Mouse (Mus musculus) stomach, embryonic 15.5 days (tissue): ENCODE measurements around the gene Prkag1. TPM values are rescaled to one million over a fixed set of nuclear protein-coding genes. Genes with fewer than 3 reads are reported as not detected.

Experiments
- ATAC-seq: fragments of 200-750 bp; cut with Nextera tagmentation; 2 replicates; pipeline ENCODE4 v1.8.0; 2017; ENCODE audit warnings: low read depth, moderate number of reproducible peaks, moderate TSS enrichment; ENCODE audit not compliant: insufficient read depth, low FRiP score
- H3K27ac ChIP-seq: fragments of 300-500 bp; sonication (generic); 2 replicates; pipeline ENCODE4 v1.5.1; 2015; ENCODE audit warnings: mild to moderate bottlenecking, inconsistent platforms
- H3K27me3 ChIP-seq: fragments of 300-500 bp; sonication (generic); replicated peaks from 2 replicates; pipeline ENCODE4 v1.6.1; 2015; ENCODE audit warnings: inconsistent platforms
- H3K36me3 ChIP-seq: fragments of 300-500 bp; sonication (generic); 2 replicates; pipeline ENCODE4 v1.6.1; 2015; ENCODE audit warnings: inconsistent platforms
- H3K4me1 ChIP-seq: fragments of 300-500 bp; sonication (generic); 2 replicates; pipeline ENCODE4 v1.6.1; 2015; ENCODE audit warnings: inconsistent platforms
- H3K4me2 ChIP-seq: fragments of 300-500 bp; sonication (generic); 2 replicates; pipeline ENCODE4 v1.6.1; 2015; ENCODE audit warnings: mild to moderate bottlenecking, inconsistent platforms
- H3K4me3 ChIP-seq: fragments of 300-500 bp; sonication (generic); replicated peaks from 2 replicates; pipeline ENCODE4 v1.5.1; 2015; ENCODE audit warnings: inconsistent platforms
- H3K9ac ChIP-seq: fragments of 300-500 bp; sonication (generic); 2 replicates; pipeline ENCODE4 v1.6.1; 2015; ENCODE audit warnings: inconsistent platforms
- H3K9me3 ChIP-seq: fragments of 300-500 bp; sonication (generic); 2 replicates; pipeline ENCODE4 v1.6.1; 2016; ENCODE audit warnings: inconsistent platforms
- WGBS: fragments of 180-500 bp; shearing (Covaris S2); methylation state at CpG from one replicate; pipeline ENCODE4 v1.1.7; 2015; 5-methylcytosine and 5-hydroxymethylcytosine counted together
- polyA plus RNA-seq: library from polyadenylated mRNA; unstranded; fragments of >200 nt; fragmentation: Nextera tagmentation; extraction: Ambion mirVana; gene quantifications from 2 replicates; pipeline ENCODE4 v1.2.1, GENCODE M21; 2015

Prkag1 gene
- polyA plus RNA-seq, 1 experiment from 2014 or later, result 82.4 TPM

DNA sequence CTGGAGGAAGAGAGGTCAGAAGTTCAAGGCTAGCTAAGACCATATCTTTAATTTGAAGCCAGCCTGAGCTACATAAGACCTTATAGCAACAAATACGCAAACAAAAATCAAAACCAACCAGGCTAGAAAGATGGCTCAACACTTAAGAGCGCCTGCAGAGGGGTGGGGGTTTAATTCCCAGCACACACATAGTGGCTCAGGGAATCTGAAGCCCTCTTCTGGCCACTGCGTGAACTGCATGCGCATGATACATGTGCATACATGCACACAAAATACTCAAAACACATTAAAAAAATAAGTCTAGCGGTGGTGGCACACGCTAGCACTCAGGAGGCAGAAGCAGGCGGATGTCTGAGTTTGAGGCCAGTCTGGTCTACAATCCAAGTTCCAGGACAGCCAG lies 45.6 kb downstream of the Prkag1 start:
- no peak overlapping the region for H3K4me2 ChIP-seq
- ATAC-seq, result no peak
- H3K4me1 ChIP-seq, result peaks cover 13% of the 10 kb centered on the region; the same call in 1 of the 2 replicates
- H3K4me3 ChIP-seq, result no peak overlapping the region
- peaks cover 58% of the 10 kb centered on the region for H3K27me3 ChIP-seq
- no peak overlapping the region for H3K9ac ChIP-seq
- H3K27ac ChIP-seq, result no peak overlapping the region
- WGBS, result 42% methylated on average over 7 of the region's 7 CpGs
- H3K36me3 ChIP-seq, result no peaks in the 10 kb centered on the region
- no peaks in the 10 kb centered on the region for H3K9me3 ChIP-seq

DNA sequence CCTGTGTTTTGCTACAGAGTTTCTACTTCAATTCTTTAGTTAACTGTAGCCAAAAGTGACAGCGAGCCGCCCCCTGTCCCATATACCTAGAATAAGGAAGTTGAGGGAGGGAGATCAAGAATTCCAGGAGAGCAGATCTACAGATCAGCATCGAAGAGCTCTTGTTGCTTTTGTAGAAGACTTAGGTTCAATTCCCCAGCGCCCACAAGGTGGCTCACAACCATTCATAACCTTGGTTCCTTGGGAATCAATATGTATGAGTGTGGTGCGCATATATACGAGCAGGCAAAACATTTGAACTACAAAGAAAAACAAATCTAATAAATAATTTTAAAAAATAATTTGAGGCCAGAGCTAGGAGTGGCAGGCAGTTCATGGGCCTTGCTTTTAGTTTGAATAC lies 50.2 kb downstream of the Prkag1 start:
- Histone ChIP-seq H3K36me3 (no peaks in the 10 kb centered on the region), H3K4me2 (no peak overlapping the region), H3K27me3 (peaks cover 69% of the 10 kb centered on the region), H3K4me3 (no peak overlapping the region), H3K9ac (no peak overlapping the region), H3K27ac (no peak overlapping the region), H3K9me3 (no peaks in the 10 kb centered on the region), H3K4me1 (peaks cover 23% of the 10 kb centered on the region)
- 27% methylated on average over 6 of the region's 6 CpGs for WGBS
- no peak for ATAC-seq

DNA sequence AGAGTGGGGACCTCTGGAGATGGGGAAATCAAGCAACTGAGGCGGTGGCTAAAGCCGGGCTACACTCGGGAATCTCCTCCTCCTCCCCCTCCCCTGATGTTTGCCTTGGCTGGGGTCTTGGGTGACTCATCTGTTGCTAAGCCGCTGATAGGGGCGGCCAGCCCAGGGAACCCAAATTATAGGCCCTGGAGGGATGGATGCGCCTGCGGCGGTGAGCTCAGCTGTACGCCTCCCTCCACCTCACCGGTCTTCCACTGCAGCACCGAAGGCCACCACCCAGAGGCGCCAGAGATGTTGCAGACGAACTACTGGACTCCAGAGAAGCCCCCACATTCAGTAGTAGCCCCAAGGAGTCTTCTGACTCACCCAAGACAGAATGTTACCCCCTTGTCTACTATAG lies 50.7 kb downstream of the Prkag1 start:
- H3K27ac ChIP-seq, result no peak overlapping the region
- no peak for ATAC-seq
- no peak overlapping the region for H3K9ac ChIP-seq
- peaks cover 29% of the 10 kb centered on the region for H3K4me1 ChIP-seq
- peaks cover 74% of the 10 kb centered on the region for H3K27me3 ChIP-seq
- no peaks in the 10 kb centered on the region for H3K36me3 ChIP-seq
- H3K9me3 ChIP-seq, result no peaks in the 10 kb centered on the region
- 7% methylated on average over 13 of the region's 13 CpGs for WGBS
- no peak overlapping the region for H3K4me2 ChIP-seq
- H3K4me3 ChIP-seq, result no peak overlapping the region

DNA sequence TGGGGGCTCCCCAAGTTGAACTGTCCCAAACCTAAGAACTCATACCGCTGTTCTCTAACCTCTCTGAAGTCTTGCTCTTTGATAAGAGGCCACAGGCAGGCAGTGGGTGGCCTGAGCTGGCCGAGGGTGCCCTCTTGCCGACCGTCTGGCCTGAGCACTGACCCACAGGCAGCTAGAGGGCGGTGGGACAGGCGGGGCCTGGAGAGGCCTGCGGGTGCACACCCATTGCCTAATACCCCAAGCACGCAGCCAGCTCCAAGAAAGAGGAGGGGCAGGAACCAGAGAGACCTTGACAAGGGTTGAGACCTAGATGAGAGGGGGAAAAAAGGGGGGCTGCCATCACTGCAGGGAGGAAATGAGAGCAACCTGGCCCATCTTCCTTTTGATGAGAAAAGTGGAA lies 51.2 kb downstream of the Prkag1 start:
- Histone ChIP-seq H3K4me3 (no peak overlapping the region), H3K27ac (no peak overlapping the region), H3K4me1 (peaks cover 30% of the 10 kb centered on the region), H3K9ac (no peak overlapping the region), H3K4me2 (no peak overlapping the region), H3K27me3 (peaks cover 75% of the 10 kb centered on the region), H3K9me3 (no peaks in the 10 kb centered on the region), H3K36me3 (no peaks in the 10 kb centered on the region)
- WGBS, result 11% methylated on average over 8 of the region's 8 CpGs
- ATAC-seq, result no peak

DNA sequence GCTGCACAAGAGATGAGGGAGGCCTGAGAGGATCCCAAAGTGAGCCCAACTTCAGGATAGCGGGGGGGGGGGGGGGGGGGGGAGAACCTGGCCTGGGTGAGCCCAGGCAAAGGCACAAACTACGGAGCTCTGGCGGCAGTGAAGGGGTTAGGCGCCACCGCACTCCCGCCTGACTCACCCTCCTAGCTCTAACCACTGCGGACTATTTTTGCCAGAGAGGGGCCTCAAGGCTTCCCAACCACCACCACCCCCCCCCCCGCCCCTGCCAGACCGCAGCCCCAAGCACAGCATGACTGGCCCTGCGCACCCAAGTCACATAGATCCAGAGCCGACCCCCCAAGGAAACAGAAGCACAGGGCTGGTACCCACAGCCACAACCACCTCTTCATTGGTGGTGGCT lies 52.5 kb downstream of the Prkag1 start:
- ATAC-seq, result no peak
- 3% methylated on average over 11 of the region's 11 CpGs for WGBS
- peaks cover 88% of the 10 kb centered on the region for H3K27me3 ChIP-seq

DNA sequence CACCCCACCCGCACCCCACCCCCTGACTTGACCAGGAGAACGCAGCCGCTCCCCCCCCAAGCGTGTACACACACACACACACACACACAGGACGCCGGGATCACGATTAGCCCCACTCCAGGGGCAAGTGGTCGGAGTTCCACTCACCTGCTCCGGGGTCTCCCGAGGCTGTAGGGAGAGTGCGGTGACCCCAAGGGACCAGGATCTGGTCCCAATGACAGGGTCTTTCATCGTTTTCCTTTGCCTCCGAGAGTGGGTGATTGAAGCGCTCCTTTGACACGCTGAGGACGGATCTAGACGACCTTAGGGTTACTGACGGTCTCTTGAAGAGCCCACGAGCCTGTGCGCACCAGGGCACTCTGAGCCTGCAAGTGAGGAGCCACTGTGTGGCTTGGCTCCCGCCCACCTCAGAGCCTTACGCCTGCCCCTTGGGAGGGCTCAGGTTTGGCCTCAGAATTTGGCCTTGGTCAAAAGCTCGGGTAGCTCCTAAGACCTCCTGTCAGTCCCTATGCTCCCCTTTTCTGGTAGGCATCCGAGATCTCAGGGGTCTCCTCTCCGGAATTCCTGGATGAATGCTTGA lies 53.0 kb downstream of the Prkag1 start:
- whole genome bisulfite sequencing, result under 1% methylated on average over 25 of the region's 25 CpGs
- peaks cover 92% of the 10 kb centered on the region for H3K27me3 ChIP-seq
- ATAC-seq, result no peak
- peak overlapping the region; percentile 22 for H3K4me3 ChIP-seq
- H3K9ac ChIP-seq, result no peak overlapping the region
- no peak overlapping the region for H3K27ac ChIP-seq
- H3K9me3 ChIP-seq, result no peaks in the 10 kb centered on the region
- no peaks in the 10 kb centered on the region for H3K36me3 ChIP-seq
- H3K4me2 ChIP-seq, result peak overlapping the region; percentile 49
- peaks cover 36% of the 10 kb centered on the region for H3K4me1 ChIP-seq

More for the DNA sequence above, 52.5 kb downstream of the Prkag1 start:
- H3K4me3 ChIP-seq, result no peak overlapping the region
- H3K9me3 ChIP-seq, result no peaks in the 10 kb centered on the region
- no peak overlapping the region for H3K9ac ChIP-seq
- H3K27ac ChIP-seq, result no peak overlapping the region
- H3K4me2 ChIP-seq, result no peak overlapping the region
- H3K36me3 ChIP-seq, result no peaks in the 10 kb centered on the region
- peaks cover 34% of the 10 kb centered on the region for H3K4me1 ChIP-seq

DNA sequence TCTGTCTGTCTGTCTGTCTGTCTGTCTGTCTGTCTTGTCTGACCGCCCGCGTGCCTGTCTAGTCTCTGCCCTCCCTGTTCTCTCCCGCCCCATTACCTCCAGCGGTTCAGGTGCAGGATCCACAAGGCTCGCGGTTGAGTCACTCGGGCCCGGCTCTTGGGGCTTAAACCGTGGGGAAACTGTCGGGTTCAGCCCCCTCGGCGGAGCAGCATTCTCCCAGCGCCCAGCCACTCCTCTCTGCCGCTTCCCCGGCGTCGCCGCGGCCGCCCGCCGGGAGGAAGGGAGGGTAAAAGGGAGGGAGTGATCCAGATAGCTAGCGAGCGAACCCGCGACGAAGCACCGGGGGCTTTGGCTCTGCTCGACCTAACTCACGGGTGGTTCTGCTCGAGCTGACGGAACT lies 53.6 kb downstream of the Prkag1 start, which contains the start of gene Wnt10b:
TSS of gene Wnt10b (minus strand) at position 389 of the 400 bp plus-strand sequence.
- Histone ChIP-seq H3K9ac (no peak within 1 kb of the TSS), H3K36me3 (no peaks in the 10 kb centered on the region), H3K27ac (no peak within 1 kb of the TSS), H3K4me2 (peak within 1 kb of the TSS; percentile 52), H3K4me3 (peak within 1 kb of the TSS; percentile 22), H3K27me3 (peaks cover 97% of the 10 kb centered on the region), H3K9me3 (no peaks in the 10 kb centered on the region), H3K4me1 (peaks cover 39% of the 10 kb centered on the region)
- ATAC-seq, result no peak
- under 1% methylated on average over 33 of the region's 33 CpGs for WGBS

DNA sequence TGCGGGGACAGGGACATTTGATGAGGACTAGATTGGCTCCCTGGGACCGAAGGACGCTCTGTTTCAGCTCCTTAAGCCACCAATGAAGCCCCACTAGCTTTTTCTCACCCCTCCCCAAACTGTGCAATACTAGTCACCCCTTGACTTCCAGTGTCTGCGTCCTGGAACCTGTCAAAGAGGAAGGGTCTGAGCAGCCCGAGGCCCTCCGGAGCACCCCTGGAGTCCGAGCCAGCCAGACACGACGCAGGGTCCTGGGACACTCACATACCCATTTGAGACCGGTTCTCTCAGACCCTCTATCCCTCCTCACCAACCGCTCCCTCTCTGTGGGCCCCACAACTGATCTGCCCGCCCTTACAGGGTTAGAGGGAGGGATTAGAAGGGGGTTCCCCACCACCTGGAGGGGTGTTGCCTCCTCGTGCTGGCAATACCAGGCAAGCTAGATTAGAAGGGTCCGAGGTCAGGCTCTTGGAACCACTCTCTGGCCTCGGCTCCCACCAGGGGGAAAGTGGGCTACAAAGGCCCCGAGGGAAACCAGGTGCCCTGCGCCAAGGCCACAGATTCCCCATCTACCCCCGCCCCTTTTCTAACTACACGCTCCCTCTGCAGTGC lies 54.2 kb downstream of the Prkag1 start:
- H3K4me2 ChIP-seq, result peak overlapping the region; percentile 52; the same call in 1 of the 2 replicates
- H3K27me3 ChIP-seq, result peaks cover 98% of the 10 kb centered on the region
- H3K36me3 ChIP-seq, result no peaks in the 10 kb centered on the region
- no peak overlapping the region for H3K27ac ChIP-seq
- no peak overlapping the region for H3K9ac ChIP-seq
- peaks cover 45% of the 10 kb centered on the region for H3K4me1 ChIP-seq
- H3K9me3 ChIP-seq, result no peaks in the 10 kb centered on the region
- no peak overlapping the region for H3K4me3 ChIP-seq
- 5% methylated on average over 19 of the region's 19 CpGs for WGBS
- no peak for ATAC-seq

DNA sequence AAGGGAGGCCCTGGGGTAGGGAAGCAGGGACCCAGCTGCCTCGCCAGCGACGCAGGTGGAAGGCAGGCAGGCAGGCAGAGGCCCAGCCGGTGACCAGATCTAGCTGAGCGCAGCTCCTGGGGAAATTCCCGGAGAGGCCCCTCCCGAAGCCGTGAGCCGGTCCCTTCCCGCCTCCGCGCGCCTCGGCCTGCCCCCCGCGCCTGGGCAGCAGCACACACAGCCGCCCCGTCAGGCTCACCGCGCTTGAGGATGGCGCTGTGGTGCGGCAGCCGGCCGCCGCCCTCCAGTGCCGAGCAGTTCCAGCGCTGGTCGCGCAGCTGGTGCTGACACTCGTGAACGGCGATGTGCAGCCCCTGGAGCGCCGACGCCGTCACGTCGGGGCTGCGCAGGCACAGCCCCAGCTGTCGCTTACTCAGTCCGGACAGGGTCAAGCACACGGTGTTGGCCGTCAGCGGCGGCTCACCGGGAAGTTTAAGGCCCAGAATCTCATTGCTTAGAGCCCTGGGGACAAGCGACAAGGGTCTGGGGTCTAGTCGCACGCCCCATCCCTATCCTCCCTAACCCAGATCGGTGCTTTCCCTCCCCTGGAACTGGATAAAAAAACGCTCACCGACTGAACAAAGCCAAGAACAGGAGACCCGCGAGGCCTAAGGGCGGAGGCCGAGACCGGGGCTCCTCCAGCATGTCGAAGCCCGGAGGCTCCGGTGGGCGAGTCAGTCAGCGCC lies 54.9 kb downstream of the Prkag1 start:
- Histone ChIP-seq H3K36me3 (no peaks in the 10 kb centered on the region), H3K27me3 (peaks cover 98% of the 10 kb centered on the region), H3K9ac (no peak overlapping the region), H3K9me3 (no peaks in the 10 kb centered on the region), H3K4me2 (peak overlapping the region; percentile 52), H3K27ac (no peak overlapping the region), H3K4me3 (peak overlapping the region; percentile 16), H3K4me1 (peaks cover 46% of the 10 kb centered on the region)
- peak; percentile 39; the same call in 1 of the 2 replicates for ATAC-seq
- 1% methylated on average over 60 of the region's 62 CpGs for WGBS

DNA sequence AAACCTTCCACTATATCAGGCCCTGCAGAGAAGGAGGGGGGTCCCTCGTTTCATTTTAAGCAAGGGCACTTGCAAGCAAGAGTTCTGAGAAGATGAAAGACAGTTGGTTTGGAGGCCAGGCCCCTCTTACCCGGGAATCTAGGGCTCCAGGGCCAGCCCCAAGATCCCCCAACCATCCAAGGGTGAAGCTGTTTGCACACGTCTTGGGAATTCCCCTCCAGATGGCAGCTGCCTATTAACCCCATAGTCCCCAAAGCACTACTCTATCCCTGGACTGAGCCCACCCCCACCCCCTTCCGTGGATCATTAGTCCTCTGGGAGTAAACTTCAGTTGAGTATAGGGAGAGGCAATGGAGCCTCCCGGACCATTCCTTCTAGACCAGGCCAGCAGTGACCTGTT lies 55.8 kb downstream of the Prkag1 start:
- WGBS, result 6% methylated on average over 5 of the region's 5 CpGs
- ATAC-seq, result no peak
- Histone ChIP-seq H3K4me2 (no peak overlapping the region), H3K9me3 (no peaks in the 10 kb centered on the region), H3K9ac (no peak overlapping the region), H3K27ac (no peak overlapping the region), H3K4me3 (no peak overlapping the region), H3K27me3 (peaks cover 94% of the 10 kb centered on the region), H3K4me1 (peaks cover 46% of the 10 kb centered on the region), H3K36me3 (no peaks in the 10 kb centered on the region)

DNA sequence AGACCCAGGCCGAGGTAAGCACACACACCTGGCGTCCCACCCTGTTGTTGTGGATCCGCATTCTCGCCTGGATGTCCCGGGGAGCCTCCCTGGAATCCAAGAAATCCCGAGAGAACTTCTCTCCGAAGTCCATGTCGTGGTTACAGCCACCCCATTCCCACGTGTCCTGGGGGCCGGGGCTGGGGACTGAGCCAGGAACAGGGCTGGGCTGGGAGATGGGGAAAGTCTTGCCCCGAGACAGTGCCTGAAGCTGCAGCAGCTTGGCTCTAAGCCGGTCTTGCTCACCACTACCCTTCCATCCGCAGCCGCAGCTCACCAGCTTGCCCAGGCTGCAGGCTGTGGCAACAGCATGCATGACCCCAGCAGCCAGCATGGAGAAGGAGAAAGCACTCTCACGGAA lies 57.2 kb downstream of the Prkag1 start:
- Histone ChIP-seq H3K4me3 (no peak overlapping the region), H3K9me3 (no peaks in the 10 kb centered on the region), H3K4me1 (peaks cover 42% of the 10 kb centered on the region), H3K4me2 (no peak overlapping the region), H3K9ac (no peak overlapping the region), H3K36me3 (no peaks in the 10 kb centered on the region), H3K27ac (no peak overlapping the region), H3K27me3 (peaks cover 89% of the 10 kb centered on the region)
- 31% methylated on average over 15 of the region's 15 CpGs for WGBS
- ATAC-seq, result no peak

DNA sequence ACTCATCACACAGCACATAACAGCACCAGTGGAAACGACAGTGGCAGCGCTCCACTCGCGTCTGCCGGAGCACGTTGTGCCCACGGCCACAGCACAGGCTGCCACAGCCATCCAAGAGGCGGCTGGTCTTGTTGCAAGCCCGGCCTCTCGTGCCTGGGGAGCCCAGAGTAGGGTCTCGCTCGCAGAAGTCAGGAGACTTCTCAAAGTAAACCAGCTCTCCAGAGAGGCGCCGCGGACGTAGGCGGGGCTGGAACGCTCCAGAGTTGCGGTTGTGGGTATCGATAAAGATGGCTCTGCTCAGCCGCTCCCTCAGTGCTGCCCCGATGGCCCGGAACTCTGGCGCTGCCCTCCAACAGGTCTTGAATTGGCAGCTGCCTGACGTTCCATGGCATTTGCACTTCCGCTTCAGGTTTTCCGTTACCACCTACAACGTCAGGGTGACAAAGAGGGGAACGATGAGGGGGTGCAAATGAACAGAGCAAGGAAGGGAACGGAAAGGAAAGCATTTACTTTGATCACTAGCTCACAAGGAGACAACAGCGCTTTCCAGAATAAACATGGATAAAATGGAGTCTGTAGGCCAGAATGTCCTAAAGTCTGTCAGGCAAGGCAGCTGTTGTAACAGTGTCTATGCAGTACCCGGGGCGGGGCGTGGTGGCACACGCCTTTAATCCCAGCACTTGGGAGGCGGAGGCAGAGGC lies 58.7 kb downstream of the Prkag1 start:
- Histone ChIP-seq H3K4me3 (peak overlapping the region; percentile 36), H3K4me1 (peaks cover 32% of the 10 kb centered on the region), H3K27ac (no peak overlapping the region), H3K4me2 (peak overlapping the region; percentile 69), H3K9me3 (no peaks in the 10 kb centered on the region), H3K9ac (no peak overlapping the region), H3K27me3 (peaks cover 84% of the 10 kb centered on the region), H3K36me3 (no peaks in the 10 kb centered on the region)
- 2% methylated on average over 36 of the region's 36 CpGs for WGBS
- no peak for ATAC-seq
